In genomic region chr14:20077181-20077580, GRCm38 (mm10) we compare ENCODE assay signal across 32 mouse cellular contexts.
"Had no signal": no experiment of that assay in that cellular context is flagged by ENCODE, and none has a peak within 500 bp of the region (broad histone marks: within the 10 kb centered on the region; RNA-seq: fewer than 3 reads in every experiment).

No protein-coding gene starts in this region.

- ATAC-seq: hindbrain, postnatal 0 days; inflammation-experienced regulatory T-cells, adult 6 months; intestine, embryonic 15.5 days; intestine, embryonic 16.5 days; intestine, postnatal 0 days had no signal

- H3K9me3 ChIP-seq: heart, embryonic 10.5 days; heart, embryonic 12.5 days; heart, embryonic 13.5 days; heart, embryonic 15.5 days; hindbrain, embryonic 10.5 days; hindbrain, embryonic 12.5 days; hindbrain, embryonic 15.5 days; intestine, embryonic 15.5 days; kidney, embryonic 15.5 days had no signal

- DNase-seq: heart, adult 2 months; heart, postnatal 10 days; heart, postnatal 14 days; heart, postnatal 36 days; heart, postnatal 4 days; kidney, adult 11 months; kidney, adult 2 months; kidney, adult 9 months; kidney, postnatal 10 days; kidney, postnatal 14 days; kidney, postnatal 25 days; kidney, postnatal 36 days; kidney, postnatal 4 days; layer of hippocampus, adult 9-11 months; layer of hippocampus, postnatal 36 days had no signal

- H3K36me3 ChIP-seq: heart, embryonic 15.5 days; hindbrain, embryonic 15.5 days; intestine, embryonic 15.5 days had no signal

- H3K9ac ChIP-seq: heart, embryonic 12.5 days; heart, embryonic 13.5 days; heart, embryonic 15.5 days; hindbrain, embryonic 12.5 days; hindbrain, embryonic 14.5 days; hindbrain, embryonic 15.5 days; intestine, embryonic 15.5 days; kidney, embryonic 15.5 days had no signal

- H3K4me3 ChIP-seq: heart, adult 2 months; heart, embryonic 10.5 days; heart, embryonic 12.5 days; heart, embryonic 13.5 days; heart, embryonic 15.5 days; hindbrain, embryonic 10.5 days; hindbrain, embryonic 12.5 days; hindbrain, embryonic 15.5 days; intestine, embryonic 15.5 days; kidney, embryonic 15.5 days; layer of hippocampus, adult 2 months; left cerebral cortex, adult 2 months had no signal

- H3K4me2 ChIP-seq: heart, embryonic 12.5 days; heart, embryonic 13.5 days; heart, embryonic 15.5 days; hindbrain, embryonic 12.5 days; hindbrain, embryonic 14.5 days; hindbrain, embryonic 15.5 days; intestine, embryonic 15.5 days; kidney, embryonic 15.5 days had no signal

- H3K27ac ChIP-seq: heart, adult 2 months; heart, embryonic 10.5 days; heart, embryonic 13.5 days; heart, embryonic 15.5 days; hindbrain, embryonic 10.5 days; hindbrain, embryonic 12.5 days; hindbrain, embryonic 14.5 days; hindbrain, embryonic 15.5 days; hindbrain, postnatal 0 days; intestine, embryonic 15.5 days; kidney, embryonic 15.5 days; kidney, postnatal 0 days; layer of hippocampus, adult 2 months; left cerebral cortex, adult 2 months had no signal

- H3K27me3 ChIP-seq: heart, embryonic 12.5 days; heart, embryonic 13.5 days; heart, embryonic 15.5 days; hindbrain, embryonic 12.5 days; hindbrain, embryonic 15.5 days; intestine, embryonic 15.5 days; kidney, embryonic 15.5 days had no signal
